Mouse (Mus musculus) CH12F3 (cell line): ENCODE results near the gene Arhgap23.

Experiments used
- in situ Hi-C: fragments of 300-500 bp; cut with MboI; formaldehyde crosslinking; loops from 2 replicates; pipeline ENCODE4 v1.14.3; 2020; ENCODE audit warnings: low sequenced_read_pairs

The Arhgap23 gene

GRCm38 (mm10) chr11:97406094-97406951 is 9.0 kb upstream of the Arhgap23 start:
- in situ Hi-C loops: no loop called here

GRCm38 (mm10) chr11:97407456-97407855 is 7.9 kb upstream of the Arhgap23 start:
- in situ Hi-C loops: no loop called here

GRCm38 (mm10) chr11:97408171-97408570 is 7.2 kb upstream of the Arhgap23 start:
- in situ Hi-C loops: no loop called here

DNA sequence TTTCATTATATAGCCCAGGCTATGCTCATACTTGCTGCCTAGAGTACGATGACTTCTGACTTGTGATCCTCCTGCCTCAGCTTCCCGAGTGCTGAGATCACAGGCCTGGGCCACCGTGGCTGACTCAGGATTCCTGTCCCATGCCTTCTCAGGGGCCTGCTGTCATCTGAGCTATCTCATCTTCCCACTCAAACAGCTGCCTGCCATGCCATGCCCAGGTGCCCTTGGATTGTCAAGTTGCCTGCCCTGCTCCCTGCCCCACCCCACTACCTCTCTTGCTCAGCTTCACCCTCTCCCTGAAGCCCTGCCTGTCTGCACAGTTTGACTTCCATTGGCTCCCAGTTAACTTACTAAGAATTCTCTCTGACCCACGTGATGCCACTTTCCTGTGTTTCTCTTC is 4.4 kb upstream of the Arhgap23 start:
- in situ Hi-C loops: no loop called here

GRCm38 (mm10) chr11:97412117-97412516 is 3.2 kb upstream of the Arhgap23 start:
- in situ Hi-C loops: no loop called here

DNA sequence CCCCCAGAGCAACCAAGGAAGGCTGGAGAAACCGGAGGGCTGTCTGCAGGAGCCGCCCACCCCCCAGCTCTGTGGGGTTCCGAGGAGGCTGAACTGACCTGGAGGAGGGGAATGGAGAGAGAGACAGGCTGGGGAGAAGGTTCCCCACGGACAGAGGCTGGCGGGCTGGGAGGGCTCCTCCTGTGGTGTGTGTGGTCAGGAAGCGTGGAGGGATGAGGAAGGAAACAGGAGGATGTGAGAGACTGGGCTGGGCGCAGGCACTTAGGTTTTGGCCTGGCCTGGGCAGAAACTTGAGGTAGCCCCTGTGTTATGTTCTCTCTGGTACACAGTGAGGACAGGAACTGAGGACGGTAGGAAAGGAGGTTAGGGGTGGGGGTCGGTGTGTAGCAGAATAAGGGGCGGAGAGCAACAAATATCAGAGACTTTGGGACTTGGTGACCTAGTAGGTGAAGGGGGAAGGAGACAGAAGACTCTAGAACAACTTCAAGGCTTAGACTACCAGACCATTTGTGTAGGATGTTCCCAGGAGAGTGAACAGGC is 2.5 kb upstream of the Arhgap23 start:
- in situ Hi-C loops: no loop called here

- in situ Hi-C loops: no loop called here
Observed at GRCm38 (mm10) chr11:97415712-97416636, 641 bp downstream of the Arhgap23 start.

- in situ Hi-C loops: no loop called here
Observed at GRCm38 (mm10) chr11:97416637-97417035, 1.3 kb downstream of the Arhgap23 start.

DNA sequence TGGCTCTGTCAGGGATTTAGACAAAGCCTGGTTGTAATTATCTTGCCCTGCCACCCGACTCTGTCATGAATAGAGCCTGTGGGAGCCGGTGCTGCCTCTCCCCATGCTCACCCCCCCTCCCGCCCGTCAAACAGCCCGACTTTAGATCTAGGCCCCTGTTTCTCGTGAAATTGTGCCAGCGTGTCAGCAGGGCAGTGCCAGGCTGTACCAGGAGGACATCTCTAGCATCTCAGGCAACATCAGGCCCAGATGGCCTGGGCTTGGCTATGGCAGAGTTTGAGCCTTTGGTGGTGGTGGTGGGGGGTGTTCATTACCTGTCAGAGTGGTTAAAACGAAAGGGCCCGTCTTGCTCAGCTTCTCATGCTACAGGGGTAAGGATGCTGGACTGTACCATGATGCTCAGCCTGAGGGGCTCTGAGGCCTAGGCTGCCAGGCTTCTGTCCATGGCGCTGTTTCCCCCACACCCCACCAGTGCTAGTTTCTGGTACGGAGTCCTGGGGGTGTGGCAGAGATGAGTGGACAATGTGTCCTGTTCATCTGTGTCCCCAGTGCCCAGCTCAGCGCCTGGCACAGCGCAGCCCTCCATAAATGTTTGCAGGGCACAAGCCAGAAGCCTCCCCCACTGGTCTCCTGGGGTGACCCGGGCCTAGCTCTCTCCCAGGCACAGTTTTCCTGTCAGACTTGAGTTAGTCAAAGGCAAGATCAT is 3.7 kb downstream of the Arhgap23 start:
- in situ Hi-C loops: no loop called here

- in situ Hi-C loops: no loop called here
Observed at GRCm38 (mm10) chr11:97419540-97419900, 4.2 kb downstream of the Arhgap23 start.

DNA sequence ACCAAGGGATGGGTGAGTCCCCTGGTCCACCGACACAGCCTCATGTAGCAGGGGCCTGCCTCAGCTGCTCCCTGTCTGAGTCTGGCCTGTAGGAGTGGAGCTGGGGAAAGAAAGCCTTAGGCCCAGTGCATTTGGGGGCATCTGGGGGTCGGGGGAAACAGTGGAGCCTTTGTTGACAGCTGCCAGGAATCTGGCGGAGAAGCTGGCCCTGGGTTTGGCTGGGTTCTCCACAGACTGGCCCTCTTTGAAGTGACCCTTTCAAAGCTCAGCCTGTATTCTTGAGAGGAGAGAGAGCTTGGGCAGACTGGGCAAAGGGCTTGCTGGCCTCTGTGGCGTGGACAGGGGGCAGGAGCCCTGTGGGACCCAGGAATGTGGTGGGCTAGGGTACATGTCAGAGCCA is 7.2 kb downstream of the Arhgap23 start:
- in situ Hi-C loops: no loop called here

DNA sequence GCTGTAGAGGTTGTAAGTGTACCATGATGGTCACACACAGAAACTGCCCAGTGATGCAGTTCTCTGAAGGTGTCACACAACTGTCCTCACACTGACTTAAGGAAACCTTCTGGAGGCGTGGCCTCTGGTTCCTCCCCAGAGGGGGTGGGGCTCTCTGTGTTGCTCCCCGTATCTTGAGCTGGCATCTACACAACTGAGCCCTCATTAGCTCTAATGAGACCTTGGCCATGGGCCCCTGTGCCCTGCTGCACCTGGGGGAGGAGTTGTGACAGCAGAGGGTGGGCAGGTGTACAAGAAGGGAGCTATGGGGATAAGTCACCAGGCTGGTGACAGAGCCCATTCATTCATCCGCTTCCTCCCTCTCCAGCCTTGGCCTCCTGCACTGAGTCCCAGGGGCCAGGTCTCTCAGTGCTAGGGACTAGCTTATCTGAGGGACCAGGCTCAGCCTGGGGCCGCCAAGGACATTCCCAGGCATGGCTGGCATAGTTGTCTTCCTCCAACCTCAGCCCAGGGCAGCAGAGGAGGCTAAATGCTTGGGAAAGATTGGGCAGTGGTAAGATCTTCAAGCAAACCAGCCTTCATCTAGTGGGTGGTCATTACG is 8.9 kb downstream of the Arhgap23 start:
- in situ Hi-C loops: no loop called here

GRCm38 (mm10) chr11:97424802-97425201 is 9.5 kb downstream of the Arhgap23 start:
- in situ Hi-C loops: no loop called here

DNA sequence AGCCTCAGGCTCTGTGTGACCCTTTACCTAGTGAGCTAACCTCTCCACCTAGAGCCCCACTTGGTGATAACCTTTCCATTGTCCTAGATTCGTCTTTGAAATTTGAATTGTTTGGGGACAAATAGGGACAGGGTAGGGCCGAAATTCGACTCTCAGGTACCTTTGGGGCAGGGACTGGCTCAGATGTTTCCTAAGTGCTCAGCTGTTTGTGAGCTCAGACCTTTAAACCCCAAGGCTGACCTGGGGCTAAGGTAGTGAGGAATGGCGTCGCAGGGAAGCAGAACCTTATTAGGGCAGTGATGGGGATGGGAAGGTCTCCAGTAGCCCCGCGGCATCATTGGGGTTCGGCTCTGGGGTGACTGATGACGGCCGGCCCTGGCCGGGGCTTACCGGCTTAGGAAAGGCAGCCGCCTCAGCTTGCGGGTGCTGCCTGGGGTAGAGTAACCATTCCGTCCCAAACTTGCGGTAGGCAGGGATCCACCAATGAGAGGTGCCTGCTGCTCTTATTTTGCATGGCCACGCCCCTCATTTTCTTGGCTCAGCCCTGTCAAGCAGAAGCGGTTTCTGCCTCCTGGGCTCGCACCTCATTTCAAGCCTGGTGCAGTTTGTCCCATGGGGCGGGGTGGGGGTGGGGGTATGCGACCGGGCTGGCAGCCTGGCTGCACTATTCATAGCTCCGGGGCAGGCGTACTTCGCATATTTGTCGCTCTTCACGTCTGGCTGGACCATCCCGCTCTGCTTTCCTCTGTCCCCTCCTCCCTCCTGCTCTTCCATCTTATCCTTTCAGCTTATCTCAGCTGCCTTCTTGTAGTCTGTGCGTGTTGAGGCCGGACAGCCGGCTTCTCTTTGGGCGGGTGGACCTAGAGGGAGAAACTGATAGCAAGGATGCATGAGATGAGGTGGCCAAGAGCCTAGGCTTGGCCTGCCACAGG is 12.7 kb downstream of the Arhgap23 start:
- in situ Hi-C loops: no loop called here

DNA sequence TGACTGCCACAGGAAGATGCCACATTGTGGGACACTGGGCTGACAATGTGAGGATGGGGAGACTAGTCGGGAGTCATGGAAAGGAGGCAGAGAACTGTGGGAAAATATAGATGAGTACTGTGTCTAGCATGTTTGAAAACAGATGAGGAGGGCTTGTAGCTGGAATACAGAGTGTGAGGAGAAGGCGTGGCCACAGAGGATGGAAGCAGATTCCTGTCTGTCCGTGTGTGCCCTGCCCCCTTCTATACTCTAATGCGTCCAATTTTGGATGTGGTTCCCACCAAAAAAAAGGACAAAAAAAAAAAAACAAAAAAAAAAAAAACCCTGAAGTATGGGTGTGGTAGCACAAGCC is 13.4 kb downstream of the Arhgap23 start:
- in situ Hi-C loops: no loop called here

- in situ Hi-C loops: no loop called here
Observed at GRCm38 (mm10) chr11:97429615-97430014, 14.3 kb downstream of the Arhgap23 start.

DNA sequence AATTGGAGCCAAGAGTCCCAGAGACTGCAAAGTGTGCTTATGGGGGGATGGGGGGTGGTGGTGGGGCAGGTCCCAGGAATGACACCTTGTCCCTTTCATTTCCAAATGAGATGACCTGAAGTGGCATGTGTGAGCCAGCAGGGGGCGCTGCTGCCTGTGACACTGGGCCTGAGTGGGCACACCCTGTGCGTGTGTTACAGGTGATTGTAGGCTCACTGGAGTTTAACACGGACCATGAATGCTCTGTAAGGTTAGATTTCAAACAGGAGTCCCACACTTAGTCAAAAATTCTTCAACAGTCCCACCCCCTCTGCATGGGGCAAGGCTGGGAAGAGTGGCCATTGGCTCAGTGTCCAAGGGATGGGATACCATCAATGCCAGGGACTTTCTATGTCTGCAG is 16.7 kb downstream of the Arhgap23 start:
- in situ Hi-C loops: no loop called here

GRCm38 (mm10) chr11:97432983-97433539 is 17.7 kb downstream of the Arhgap23 start:
- in situ Hi-C loops: no loop called here

GRCm38 (mm10) chr11:97434121-97434520 is 18.8 kb downstream of the Arhgap23 start:
- in situ Hi-C loops: no loop called here
